Mouse (Mus musculus) G1E (cell line): ENCODE results near the gene Mcat. TPM values are rescaled to one million over a fixed set of nuclear protein-coding genes. Genes with fewer than 3 reads are reported as not detected.

Source experiments
- ATAC-seq: 2 replicates; pipeline ENCODE4 v1.8.0; 2016; ENCODE audit warnings: mild to moderate bottlenecking; ENCODE audit not compliant: insufficient number of reproducible peaks, poor library complexity, low FRiP score, severe bottlenecking; ENCODE audit errors: extremely low read depth
- DNase-seq: peaks from one replicate; pipeline ENCODE4 v3.0.0; 2012; ENCODE audit warnings: low spot score
- H3K27me3 ChIP-seq: 2 replicates; pipeline ENCODE4 v1.6.1; 2012; ENCODE audit warnings: mild to moderate bottlenecking, low read length, inconsistent platforms; ENCODE audit not compliant: insufficient read depth
- H3K36me3 ChIP-seq: replicated peaks from 2 replicates; pipeline ENCODE3; 2012; ENCODE audit warnings: mild to moderate bottlenecking, inconsistent platforms
- H3K4me1 ChIP-seq: 2 replicates; pipeline ENCODE4 v1.6.1; 2012; ENCODE audit warnings: low read depth, low read length, inconsistent platforms, mixed read lengths; ENCODE audit not compliant: insufficient read depth
- H3K4me3 ChIP-seq: 2 replicates; pipeline ENCODE4 v1.5.1; 2012; ENCODE audit warnings: low read depth, mild to moderate bottlenecking, inconsistent platforms, low read length, moderate library complexity, mixed read lengths
- H3K9me3 ChIP-seq: replicated peaks from 2 replicates; pipeline ENCODE4 v1.6.1; 2012; ENCODE audit warnings: inconsistent platforms
- CTCF ChIP-seq: IDR thresholded peaks from 2 replicates; pipeline ENCODE4 v1.5.1; 2012; ENCODE audit warnings: low read depth, low read length, inconsistent platforms, mixed read lengths
- GATA1 ChIP-seq: IDR thresholded peaks from 2 replicates; pipeline ENCODE4 v1.6.1; 2012; ENCODE audit warnings: borderline replicate concordance, low read length, inconsistent platforms, mixed read lengths
- GATA2 ChIP-seq: IDR thresholded peaks from 2 replicates; pipeline ENCODE4 v1.6.1; 2012; ENCODE audit warnings: low read depth, low read length, inconsistent platforms, borderline replicate concordance
- POLR2AphosphoS5 ChIP-seq: IDR thresholded peaks from 2 replicates; pipeline ENCODE4 v1.6.1; 2012; ENCODE audit warnings: low read depth, low read length, inconsistent platforms; ENCODE audit not compliant: insufficient replicate concordance
- TAL1 ChIP-seq: conservative IDR thresholded peaks from 2 replicates; pipeline ENCODE4 v1.6.1; 2012; ENCODE audit warnings: low read depth, low read length, inconsistent platforms, mixed read lengths
- polyA plus RNA-seq: library from polyadenylated mRNA; stranded (reverse); fragments of >175 nt; gene quantifications from 2 replicates; pipeline ENCODE4 v1.2.3, GENCODE M21; 2012
- total RNA-seq, 2 experiments: library from RNA; stranded (forward) in 1 of 2; stranded (reverse) in 1 of 2; fragments of 200-1000 nt in 1 of 2; fragments of >200 nt in 1 of 2; fragmentation: Nextera tagmentation in 1 of 2; gene quantifications; 2 replicates each; pipeline ENCODE4 v1.2.3; 2014 to 2017

Gene Mcat
- total and polyA plus RNA-seq, 3 experiments = 14.0 to 17.7 (median 17.1) TPM

- H3K27me3 ChIP-seq = peaks cover 72% of the 10 kb centered on the region
- ATAC-seq = no peak
- no peak for DNase-seq
- H3K36me3 ChIP-seq = no peaks in the 10 kb centered on the region
- H3K4me1 ChIP-seq = peaks cover 10% of the 10 kb centered on the region
- H3K9me3 ChIP-seq = 0 out of 2 replicates have a peak, but pooled peaks cover 6% of the 10 kb centered on the region
- TF ChIP-seq GATA1 = no peak
- no peak for TF ChIP-seq TAL1
- no peak for TF ChIP-seq CTCF
- TF ChIP-seq POLR2AphosphoS5 = no peak
- TF ChIP-seq GATA2 = no peak
- H3K4me3 ChIP-seq = no peak overlapping the region
Observed at GRCm38 (mm10) chr15:83527747-83528146, 35.8 kb downstream of the Mcat start.

- H3K36me3 ChIP-seq = no peaks in the 10 kb centered on the region
- no peak for TF ChIP-seq CTCF
- no peak for TF ChIP-seq TAL1
- TF ChIP-seq GATA2 = no peak
- no peak for ATAC-seq
- DNase-seq = no peak
- H3K4me1 ChIP-seq = peaks cover 10% of the 10 kb centered on the region
- H3K4me3 ChIP-seq = peak overlapping the region; percentile 45; the same call in 1 of the 2 replicates
- 0 out of 2 replicates have a peak, but pooled peaks cover 4% of the 10 kb centered on the region for H3K9me3 ChIP-seq
- H3K27me3 ChIP-seq = peaks cover 76% of the 10 kb centered on the region
Observed at GRCm38 (mm10) chr15:83527092-83527437, 36.5 kb downstream of the Mcat start.

DNA sequence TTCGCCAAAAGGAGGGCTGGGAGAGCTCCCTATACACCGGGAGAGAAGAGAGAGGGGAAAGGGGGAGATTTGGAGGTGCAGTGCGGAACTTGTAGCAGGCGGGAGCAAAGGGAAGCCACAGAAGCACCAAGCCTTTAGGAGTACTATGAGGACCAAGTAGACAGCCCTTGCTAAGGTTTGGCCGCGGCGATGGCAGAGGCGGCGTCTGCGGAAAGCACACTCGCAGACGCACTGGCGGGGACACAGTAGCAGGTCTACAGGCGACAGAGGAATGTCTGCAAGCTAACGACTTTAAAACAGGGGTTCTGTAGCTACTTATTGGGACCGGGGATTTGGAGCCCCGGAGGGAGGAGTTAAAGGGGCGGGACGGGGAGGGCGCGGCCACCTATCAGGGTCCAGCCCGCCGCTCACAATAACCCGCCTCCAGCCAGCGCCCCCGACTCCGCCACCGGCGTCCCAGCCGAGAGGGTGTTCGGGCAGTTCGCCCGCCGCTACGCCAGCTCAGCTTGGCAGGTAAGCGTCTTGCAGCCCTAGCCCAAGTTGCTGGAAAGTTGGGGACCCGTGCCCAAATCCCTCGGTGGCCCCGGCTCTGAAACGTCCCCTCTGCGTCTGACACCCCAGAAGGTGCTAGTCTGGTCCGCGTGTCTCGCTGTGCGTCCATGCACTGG lies 37.0 kb downstream of the Mcat start, which contains the start of gene Bik:
Gene Bik, plus strand, starts transcription at position 439 of the 668 bp plus-strand sequence.
- Histone ChIP-seq H3K4me3 (peak within 1 kb of the TSS; percentile 45; the same call in 1 of the 2 replicates), H3K27me3 (peaks cover 78% of the 10 kb centered on the region), H3K36me3 (no peaks in the 10 kb centered on the region), H3K4me1 (peaks cover 10% of the 10 kb centered on the region), H3K9me3 (0 out of 2 replicates have a peak, but pooled peaks cover 3% of the 10 kb centered on the region)
- no peak for DNase-seq
- TF ChIP-seq TAL1 (no peak), GATA1 (no peak), POLR2AphosphoS5 (no peak), CTCF (no peak), GATA2 (no peak)
- ATAC-seq = no peak

DNA sequence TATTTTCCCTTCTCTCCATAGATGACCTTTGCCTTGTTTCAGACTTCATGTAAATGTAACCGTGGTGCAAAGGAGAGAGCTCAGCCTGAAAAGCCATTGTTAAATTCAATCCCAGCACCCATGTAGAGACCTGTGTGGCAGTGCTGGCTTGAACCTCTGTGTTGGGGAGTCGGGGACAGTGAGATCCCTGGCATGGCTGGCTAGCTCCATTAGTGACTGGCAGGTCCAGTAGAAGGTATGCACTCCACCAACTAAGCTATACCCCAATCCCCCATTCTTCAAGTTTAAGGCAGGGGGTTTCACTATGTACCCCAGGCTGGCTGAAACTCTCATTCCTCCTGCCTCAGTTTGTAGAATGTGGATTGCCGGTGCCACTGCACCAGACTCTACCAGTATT lies 39.3 kb downstream of the Mcat start:
- ATAC-seq = no peak
- Histone ChIP-seq H3K9me3 (0 out of 2 replicates have a peak, but pooled peaks cover 3% of the 10 kb centered on the region), H3K4me3 (no peak overlapping the region), H3K36me3 (no peaks in the 10 kb centered on the region), H3K27me3 (peaks cover 81% of the 10 kb centered on the region), H3K4me1 (peaks cover 10% of the 10 kb centered on the region)
- TF ChIP-seq POLR2AphosphoS5 (no peak), GATA2 (no peak), TAL1 (no peak), GATA1 (no peak), CTCF (no peak)
- no peak for DNase-seq

- H3K9me3 ChIP-seq = 0 out of 2 replicates have a peak, but pooled peaks cover 3% of the 10 kb centered on the region
- no peaks in the 10 kb centered on the region for H3K36me3 ChIP-seq
- peaks cover 10% of the 10 kb centered on the region for H3K4me1 ChIP-seq
- ATAC-seq = no peak
- H3K4me3 ChIP-seq = no peak overlapping the region
- DNase-seq = no peak
- TF ChIP-seq CTCF (no peak), GATA2 (no peak), GATA1 (no peak), TAL1 (no peak), POLR2AphosphoS5 (no peak)
- H3K27me3 ChIP-seq = peaks cover 84% of the 10 kb centered on the region
Observed at GRCm38 (mm10) chr15:83523638-83524332, 39.8 kb downstream of the Mcat start.

DNA sequence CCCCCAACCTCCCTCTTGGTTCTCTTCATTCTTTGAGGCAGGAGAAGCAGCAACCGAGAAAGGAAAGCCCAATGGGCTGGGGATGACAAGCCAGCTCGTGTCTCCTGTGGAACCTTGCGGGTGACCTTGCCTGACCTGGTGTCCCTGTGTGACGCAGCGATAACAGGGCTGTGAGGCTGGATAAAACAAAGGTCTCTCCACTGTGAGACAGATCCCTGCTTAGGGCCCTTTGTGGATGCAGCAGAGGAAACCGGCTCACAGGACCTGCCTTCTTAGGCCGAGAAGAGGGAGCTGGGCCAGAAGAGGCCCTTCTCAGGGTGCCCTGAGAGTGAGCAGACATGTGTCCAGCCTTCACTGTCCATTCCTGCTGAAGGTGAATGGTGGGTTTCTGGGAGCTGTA lies 40.4 kb downstream of the Mcat start:
- Histone ChIP-seq H3K4me3 (no peak overlapping the region), H3K4me1 (peaks cover 15% of the 10 kb centered on the region), H3K27me3 (peaks cover 89% of the 10 kb centered on the region), H3K36me3 (no peaks in the 10 kb centered on the region), H3K9me3 (0 out of 2 replicates have a peak, but pooled peaks cover 3% of the 10 kb centered on the region)
- TF ChIP-seq GATA2 = no peak
- no peak for TF ChIP-seq POLR2AphosphoS5
- TF ChIP-seq CTCF = no peak
- no peak for TF ChIP-seq TAL1
- no peak for TF ChIP-seq GATA1
- peak; percentile 54; the same call in 1 of the 2 replicates for ATAC-seq
- no peak for DNase-seq
